Mouse (Mus musculus) CD8-positive naive resting alpha-beta T cell, adult 57 days (primary cell): ENCODE measurements around the gene St6galnac4. TPM values are rescaled to one million over a fixed set of nuclear protein-coding genes. Genes with fewer than 3 reads are reported as not detected.

ENCODE experiments used
- total RNA-seq: library from RNA; stranded (reverse); gene quantifications from one replicate; pipeline ENCODE4 v1.2.4, GENCODE M21; 2023

Gene St6galnac4
- total RNA-seq = 21.0 TPM

GRCm38 (mm10) chr2:32586871-32587351 lies at the start of gene St6galnac4:
St6galnac4 (plus strand) TSS chr2:32587095.

GRCm38 (mm10) chr2:32570698-32571494 lies 16.0 kb upstream of the St6galnac4 start, which contains the start of gene Dpm2:
Dpm2 (plus strand) TSS chr2:32570858.

GRCm38 (mm10) chr2:32574497-32574896 lies 12.4 kb upstream of the St6galnac4 start, which contains the start of gene Pip5kl1:
Pip5kl1 (plus strand) TSS chr2:32574797.

GRCm38 (mm10) chr2:32575586-32576160 lies 11.2 kb upstream of the St6galnac4 start, which contains the start of gene 9430097D07Rik:
9430097D07Rik (minus strand) TSS chr2:32575684.

GRCm38 (mm10) chr2:32599409-32599808 lies 12.5 kb downstream of the St6galnac4 start, which contains the start of gene St6galnac6:
St6galnac6 (plus strand) TSS chr2:32599709.

GRCm38 (mm10) chr2:32621517-32621859 lies 34.6 kb downstream of the St6galnac4 start, which contains the start of gene Ak1:
Ak1 (plus strand) TSS chr2:32621758.

GRCm38 (mm10) chr2:32646379-32647056 lies 59.6 kb downstream of the St6galnac4 start, which contains the start of gene Eng:
Eng (plus strand) TSS chr2:32646595.

Other genes with a start within 250 kb of the St6galnac4 start
- 137 TPM for gene Ciz1, start 234.8 kb upstream of the St6galnac4 start, total RNA-seq
- gene Dnm1, start 233.8 kb upstream of the St6galnac4 start, total RNA-seq = not detected
- 23.0 TPM for gene 1110008P14Rik, start 205.2 kb upstream of the St6galnac4 start, total RNA-seq
- 2.4 TPM for gene Lcn2, start 198.8 kb upstream of the St6galnac4 start, total RNA-seq
- gene Ptges2, start 191.2 kb upstream of the St6galnac4 start, total RNA-seq = 8.5 TPM
- 4.7 TPM for gene Naif1, start 136.6 kb upstream of the St6galnac4 start, total RNA-seq
- gene Slc25a25, start 135.7 kb upstream of the St6galnac4 start, total RNA-seq = 65.7 TPM
- 137 TPM for gene Fam102a, start 51.8 kb upstream of the St6galnac4 start, total RNA-seq
- gene Dpm2, start 16.2 kb upstream of the St6galnac4 start, total RNA-seq = 63.7 TPM
- gene Pip5kl1, start 12.3 kb upstream of the St6galnac4 start, total RNA-seq = 0.89 TPM
- not detected for gene 9430097D07Rik, start 11.4 kb upstream of the St6galnac4 start, total RNA-seq
- 2.3 TPM for gene St6galnac6, start 12.6 kb downstream of the St6galnac4 start, total RNA-seq
- not detected for gene Ak1, start 34.7 kb downstream of the St6galnac4 start, total RNA-seq
- gene Eng, start 59.5 kb downstream of the St6galnac4 start, total RNA-seq = 19.8 TPM
- 28.2 TPM for gene Fpgs, start 117.0 kb downstream of the St6galnac4 start, total RNA-seq
- 99.3 TPM for gene Cdk9, start 126.0 kb downstream of the St6galnac4 start, total RNA-seq
- 102 TPM for gene Sh2d3c, start 134.0 kb downstream of the St6galnac4 start, total RNA-seq
- gene 6330409D20Rik, start 153.9 kb downstream of the St6galnac4 start, total RNA-seq = not detected
- gene Tor2a, start 170.1 kb downstream of the St6galnac4 start, total RNA-seq = 27.7 TPM
- not detected for gene Ttc16, start 188.5 kb downstream of the St6galnac4 start, total RNA-seq
- gene Ptrh1, start 188.7 kb downstream of the St6galnac4 start, total RNA-seq = 3.4 TPM
- not detected for gene Cfap157, start 197.3 kb downstream of the St6galnac4 start, total RNA-seq